Mouse (Mus musculus): ENCODE measurements around the gene Dennd1a. TPM values are rescaled to one million over a fixed set of nuclear protein-coding genes. Genes with fewer than 3 reads are reported as not detected.

The Dennd1a gene
- polyA plus RNA-seq, 1 experiment from 2014 or later = 8.6 TPM

DNA sequence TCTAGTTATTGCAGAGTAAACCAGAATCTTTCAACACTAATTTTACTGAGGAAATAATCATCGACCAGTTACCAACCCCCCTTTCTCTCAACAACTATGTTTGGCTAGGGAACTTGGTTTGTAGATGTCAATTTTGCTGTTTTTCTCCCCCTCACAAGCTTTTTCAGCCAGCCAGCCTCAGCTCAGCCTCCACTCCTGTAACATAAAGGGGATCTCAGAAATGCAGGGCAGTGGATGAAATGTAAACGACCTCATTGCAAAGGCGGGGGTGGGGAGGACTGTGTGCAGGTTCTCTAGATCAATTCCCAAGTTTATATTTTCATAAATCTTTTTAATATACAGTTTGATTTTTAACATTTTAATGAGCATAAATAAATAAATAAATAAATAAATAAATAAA is 147.7 kb downstream of the Dennd1a start:
- no peaks in the 10 kb centered on the region for H3K9me3 ChIP-seq (replicated peaks; ENCODE audit: control insufficient read depth, low read length)
- no peak overlapping the region for H3K9ac ChIP-seq (replicated peaks; ENCODE audit: low read length)
- H3K4me1 ChIP-seq (ENCODE audit: control insufficient read depth, insufficient read depth, low read length) = no peaks in the 10 kb centered on the region
- DNase-seq (ENCODE audit: low spot score) (no peak), ATAC-seq (replicated peaks; ENCODE audit: insufficient number of reproducible peaks, low FRiP score, low TSS enrichment, low read depth) (no peak)
- H3K4me2 ChIP-seq (ENCODE audit: low read depth, low read length) = no peak overlapping the region
- WGBS = 69% methylated on average over 3 of the region's 3 CpGs
- no peaks in the 10 kb centered on the region for H3K27me3 ChIP-seq (ENCODE audit: control insufficient read depth, insufficient read depth, low read length)
- no peak overlapping the region for H3K4me3 ChIP-seq (ENCODE audit: low read depth, low read length)
- H3K36me3 ChIP-seq (replicated peaks; ENCODE audit: control insufficient read depth, insufficient read depth, low read depth, low read length) = no peaks in the 10 kb centered on the region
- no peak overlapping the region for H3K27ac ChIP-seq (replicated peaks; ENCODE audit: low read depth, low read length)

DNA sequence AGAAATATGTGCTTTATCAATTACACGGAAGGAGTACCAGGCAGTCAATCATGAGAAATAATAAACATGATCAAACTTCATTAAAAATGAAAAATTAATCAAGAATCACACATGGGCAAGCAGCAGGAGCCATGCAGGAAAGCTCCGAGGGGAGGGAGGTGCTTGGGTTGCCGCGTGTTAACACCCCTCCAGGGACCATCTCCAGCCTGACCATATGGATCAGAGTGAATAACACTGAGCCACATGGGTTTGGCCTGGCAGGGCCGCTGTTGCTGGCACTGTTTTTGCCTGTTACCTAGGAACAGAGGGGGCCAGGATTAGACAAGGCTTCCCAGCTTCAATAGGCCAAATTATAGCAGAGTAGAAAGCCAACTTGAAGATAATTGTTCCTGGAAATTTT is 150.1 kb downstream of the Dennd1a start:
- ATAC-seq (replicated peaks; ENCODE audit: insufficient number of reproducible peaks, low FRiP score, low TSS enrichment, low read depth) (no peak), DNase-seq (ENCODE audit: low spot score) (peak; percentile 44)
- Histone ChIP-seq H3K4me2 (ENCODE audit: low read depth, low read length) (no peak overlapping the region), H3K4me3 (ENCODE audit: low read depth, low read length) (no peak overlapping the region), H3K9ac (replicated peaks; ENCODE audit: low read length) (no peak overlapping the region), H3K4me1 (ENCODE audit: control insufficient read depth, insufficient read depth, low read length) (no peaks in the 10 kb centered on the region), H3K36me3 (replicated peaks; ENCODE audit: control insufficient read depth, insufficient read depth, low read depth, low read length) (no peaks in the 10 kb centered on the region), H3K27me3 (ENCODE audit: control insufficient read depth, insufficient read depth, low read length) (no peaks in the 10 kb centered on the region), H3K27ac (replicated peaks; ENCODE audit: low read depth, low read length) (no peak overlapping the region), H3K9me3 (replicated peaks; ENCODE audit: control insufficient read depth, low read length) (no peaks in the 10 kb centered on the region)
- 42% methylated on average over 5 of the region's 5 CpGs for WGBS

GRCm38 (mm10) chr2:38135427-38135826 is 151.8 kb downstream of the Dennd1a start:
- H3K4me1 ChIP-seq (ENCODE audit: control insufficient read depth, insufficient read depth, low read length) = no peaks in the 10 kb centered on the region
- no peak overlapping the region for H3K4me2 ChIP-seq (ENCODE audit: low read depth, low read length)
- no peaks in the 10 kb centered on the region for H3K9me3 ChIP-seq (replicated peaks; ENCODE audit: control insufficient read depth, low read length)
- H3K27ac ChIP-seq (replicated peaks; ENCODE audit: low read depth, low read length) = no peak overlapping the region
- WGBS = 63% methylated on average over 3 of the region's 3 CpGs
- H3K27me3 ChIP-seq (ENCODE audit: control insufficient read depth, insufficient read depth, low read length) = no peaks in the 10 kb centered on the region
- no peaks in the 10 kb centered on the region for H3K36me3 ChIP-seq (replicated peaks; ENCODE audit: control insufficient read depth, insufficient read depth, low read depth, low read length)
- H3K9ac ChIP-seq (replicated peaks; ENCODE audit: low read length) = no peak overlapping the region
- ATAC-seq (replicated peaks; ENCODE audit: insufficient number of reproducible peaks, low FRiP score, low TSS enrichment, low read depth) (no peak), DNase-seq (ENCODE audit: low spot score) (peak; percentile 21)
- no peak overlapping the region for H3K4me3 ChIP-seq (ENCODE audit: low read depth, low read length)

DNA sequence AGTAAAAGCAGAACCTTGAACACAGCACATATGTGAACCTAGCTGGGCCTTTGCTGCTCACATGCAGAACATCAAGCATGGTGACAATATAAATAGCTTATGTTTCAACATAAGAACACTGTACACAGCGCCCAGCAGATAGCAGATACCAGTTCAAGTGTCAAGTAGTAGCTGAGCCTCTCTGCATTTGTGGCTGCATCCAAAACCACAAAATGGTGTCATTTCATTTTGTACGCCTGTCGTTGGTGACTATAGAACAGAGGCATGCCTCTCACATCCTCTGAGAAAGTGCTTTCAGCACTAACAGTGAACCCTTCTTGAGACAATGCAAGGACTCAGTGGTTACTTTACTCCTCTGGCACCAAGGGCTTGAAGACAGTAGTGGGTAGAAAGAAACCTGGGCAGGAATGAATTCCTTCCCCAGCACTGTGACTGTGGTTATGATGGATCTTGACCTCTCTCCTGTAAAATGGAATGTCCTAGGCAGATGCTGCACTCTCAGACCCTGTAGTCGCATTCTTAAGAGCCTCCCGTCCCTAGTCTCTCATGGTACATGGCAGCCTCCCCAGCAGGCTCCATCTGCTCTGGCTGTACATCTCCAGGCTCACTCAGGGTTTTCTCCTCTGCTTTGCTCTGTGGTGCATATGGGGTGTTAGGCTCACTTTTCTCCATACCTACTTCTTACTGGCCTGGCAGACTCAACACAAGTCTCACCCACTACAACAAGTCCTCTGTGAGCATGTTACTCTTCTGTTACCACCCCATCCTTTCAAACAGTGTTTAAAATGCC is 154.0 kb downstream of the Dennd1a start:
- WGBS = 88% methylated on average over 5 of the region's 5 CpGs
- Histone ChIP-seq H3K9ac (replicated peaks; ENCODE audit: low read length) (no peak overlapping the region), H3K36me3 (replicated peaks; ENCODE audit: control insufficient read depth, insufficient read depth, low read depth, low read length) (no peaks in the 10 kb centered on the region), H3K27ac (replicated peaks; ENCODE audit: low read depth, low read length) (no peak overlapping the region), H3K4me2 (ENCODE audit: low read depth, low read length) (no peak overlapping the region), H3K4me1 (ENCODE audit: control insufficient read depth, insufficient read depth, low read length) (no peaks in the 10 kb centered on the region), H3K4me3 (ENCODE audit: low read depth, low read length) (no peak overlapping the region), H3K27me3 (ENCODE audit: control insufficient read depth, insufficient read depth, low read length) (no peaks in the 10 kb centered on the region), H3K9me3 (replicated peaks; ENCODE audit: control insufficient read depth, low read length) (no peaks in the 10 kb centered on the region)
- DNase-seq (ENCODE audit: low spot score) (no peak), ATAC-seq (replicated peaks; ENCODE audit: insufficient number of reproducible peaks, low FRiP score, low TSS enrichment, low read depth) (no peak)

- WGBS = 73% methylated on average over 1 of the region's 1 CpGs
- H3K4me3 ChIP-seq (ENCODE audit: low read depth, low read length) = no peak overlapping the region
Measured at GRCm38 (mm10) chr2:38132233-38132822, 154.9 kb downstream of the Dennd1a start.

DNA sequence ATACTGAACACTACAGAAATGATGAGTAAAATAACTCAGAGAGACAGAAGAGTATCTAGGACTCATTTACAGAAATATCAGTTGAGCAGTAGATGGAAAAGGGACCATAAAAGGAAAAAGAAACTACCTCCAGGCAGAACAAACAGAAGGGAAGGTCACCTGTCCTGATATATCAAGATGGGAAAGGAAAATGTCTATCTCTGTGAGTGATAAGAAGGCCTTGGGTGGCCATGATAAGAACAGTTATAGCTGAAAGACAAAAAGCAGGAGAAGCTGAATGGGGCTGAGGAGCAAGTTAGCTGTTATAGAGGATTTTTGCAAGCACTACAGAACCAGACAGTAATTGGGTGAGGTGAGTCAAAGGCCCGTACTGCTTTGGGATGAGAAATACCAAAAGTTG is 155.7 kb downstream of the Dennd1a start:
- no peak overlapping the region for H3K27ac ChIP-seq (replicated peaks; ENCODE audit: low read depth, low read length)
- no peaks in the 10 kb centered on the region for H3K4me1 ChIP-seq (ENCODE audit: control insufficient read depth, insufficient read depth, low read length)
- H3K9me3 ChIP-seq (replicated peaks; ENCODE audit: control insufficient read depth, low read length) = no peaks in the 10 kb centered on the region
- ATAC-seq (replicated peaks; ENCODE audit: insufficient number of reproducible peaks, low FRiP score, low TSS enrichment, low read depth) = no peak
- DNase-seq (ENCODE audit: low spot score) = no peak
- WGBS = 92% methylated on average over 1 of the region's 1 CpGs
- H3K27me3 ChIP-seq (ENCODE audit: control insufficient read depth, insufficient read depth, low read length) = no peaks in the 10 kb centered on the region
- H3K9ac ChIP-seq (replicated peaks; ENCODE audit: low read length) = no peak overlapping the region
- H3K4me3 ChIP-seq (ENCODE audit: low read depth, low read length) = no peak overlapping the region
- no peaks in the 10 kb centered on the region for H3K36me3 ChIP-seq (replicated peaks; ENCODE audit: control insufficient read depth, insufficient read depth, low read depth, low read length)
- H3K4me2 ChIP-seq (ENCODE audit: low read depth, low read length) = no peak overlapping the region

More at GRCm38 (mm10) chr2:38132233-38132822, 154.9 kb downstream of the Dennd1a start:
- Histone ChIP-seq H3K9ac (replicated peaks; ENCODE audit: low read length) (no peak overlapping the region), H3K36me3 (replicated peaks; ENCODE audit: control insufficient read depth, insufficient read depth, low read depth, low read length) (no peaks in the 10 kb centered on the region), H3K9me3 (replicated peaks; ENCODE audit: control insufficient read depth, low read length) (no peaks in the 10 kb centered on the region), H3K27ac (replicated peaks; ENCODE audit: low read depth, low read length) (no peak overlapping the region), H3K4me2 (ENCODE audit: low read depth, low read length) (no peak overlapping the region), H3K4me1 (ENCODE audit: control insufficient read depth, insufficient read depth, low read length) (no peaks in the 10 kb centered on the region), H3K27me3 (ENCODE audit: control insufficient read depth, insufficient read depth, low read length) (no peaks in the 10 kb centered on the region)
- no peak for ATAC-seq (replicated peaks; ENCODE audit: insufficient number of reproducible peaks, low FRiP score, low TSS enrichment, low read depth)
- DNase-seq (ENCODE audit: low spot score) = no peak

DNA sequence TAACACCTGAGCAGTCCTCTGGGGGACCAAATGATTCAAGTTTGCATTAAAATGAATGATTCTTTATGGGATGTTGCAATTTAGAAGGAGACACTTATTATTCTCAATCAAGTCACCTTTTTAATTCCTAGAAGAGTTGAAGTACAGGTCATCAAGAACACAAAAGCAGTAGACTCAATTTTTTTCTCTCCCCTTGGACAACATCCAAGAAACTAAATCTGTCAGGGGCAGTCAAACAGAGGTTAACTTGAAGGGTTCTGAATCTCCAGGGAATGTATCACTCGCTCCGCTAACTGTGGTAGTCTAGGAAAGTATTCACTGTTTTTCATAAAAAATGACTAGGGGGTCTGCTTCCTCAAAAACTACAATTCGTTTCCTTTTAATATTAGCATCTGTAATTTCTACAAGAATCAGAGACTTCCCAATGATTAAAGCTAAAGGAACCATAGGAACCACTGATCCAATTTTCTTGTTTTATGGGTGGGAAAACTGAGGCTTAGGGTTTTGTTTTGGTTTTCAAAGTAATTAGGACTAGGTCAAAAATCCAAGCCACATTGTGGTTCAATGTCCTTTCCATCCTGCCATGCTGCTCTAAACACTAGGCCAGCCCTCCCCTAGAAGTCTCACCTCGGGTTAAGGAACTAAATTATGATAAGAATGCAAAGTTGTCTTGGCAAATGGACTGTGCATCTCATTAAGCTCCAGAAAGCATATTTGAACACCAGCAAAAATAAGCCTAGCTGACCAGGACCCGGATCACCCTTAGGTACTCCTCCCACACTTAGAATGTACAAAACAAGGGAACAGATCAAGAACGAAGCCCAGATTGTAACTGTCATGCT is 157.0 kb downstream of the Dennd1a start:
- H3K4me3 ChIP-seq (ENCODE audit: low read depth, low read length) = no peak overlapping the region
- no peak overlapping the region for H3K9ac ChIP-seq (replicated peaks; ENCODE audit: low read length)
- no peaks in the 10 kb centered on the region for H3K4me1 ChIP-seq (ENCODE audit: control insufficient read depth, insufficient read depth, low read length)
- no peaks in the 10 kb centered on the region for H3K36me3 ChIP-seq (replicated peaks; ENCODE audit: control insufficient read depth, insufficient read depth, low read depth, low read length)
- ATAC-seq (replicated peaks; ENCODE audit: insufficient number of reproducible peaks, low FRiP score, low TSS enrichment, low read depth) (no peak), DNase-seq (ENCODE audit: low spot score) (no peak)
- H3K4me2 ChIP-seq (ENCODE audit: low read depth, low read length) = no peak overlapping the region
- no peak overlapping the region for H3K27ac ChIP-seq (replicated peaks; ENCODE audit: low read depth, low read length)
- no peaks in the 10 kb centered on the region for H3K9me3 ChIP-seq (replicated peaks; ENCODE audit: control insufficient read depth, low read length)
- WGBS = 75% methylated on average over 6 of the region's 6 CpGs
- no peaks in the 10 kb centered on the region for H3K27me3 ChIP-seq (ENCODE audit: control insufficient read depth, insufficient read depth, low read length)

DNA sequence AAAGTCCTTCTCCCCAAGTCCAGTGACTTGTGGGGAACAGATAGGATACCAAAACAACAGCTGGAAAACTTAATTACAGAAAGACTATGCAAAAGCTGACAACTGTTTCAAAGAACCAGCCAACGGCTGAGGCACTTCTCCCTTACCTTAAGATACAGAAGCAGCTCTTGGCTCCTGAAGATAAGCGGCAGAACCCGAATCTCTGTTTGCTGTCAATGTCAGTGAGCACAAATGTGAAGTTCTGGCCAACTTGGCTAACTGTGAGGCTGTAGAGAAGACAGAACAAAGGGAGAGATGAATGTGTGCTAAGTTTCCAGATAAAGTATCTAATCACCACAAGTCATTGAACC is 160.8 kb downstream of the Dennd1a start:
- Histone ChIP-seq H3K4me1 (ENCODE audit: control insufficient read depth, insufficient read depth, low read length) (no peaks in the 10 kb centered on the region), H3K4me3 (ENCODE audit: low read depth, low read length) (no peak overlapping the region), H3K27me3 (ENCODE audit: control insufficient read depth, insufficient read depth, low read length) (no peaks in the 10 kb centered on the region), H3K9me3 (replicated peaks; ENCODE audit: control insufficient read depth, low read length) (no peaks in the 10 kb centered on the region), H3K4me2 (ENCODE audit: low read depth, low read length) (no peak overlapping the region), H3K36me3 (replicated peaks; ENCODE audit: control insufficient read depth, insufficient read depth, low read depth, low read length) (no peaks in the 10 kb centered on the region), H3K27ac (replicated peaks; ENCODE audit: low read depth, low read length) (no peak overlapping the region), H3K9ac (replicated peaks; ENCODE audit: low read length) (no peak overlapping the region)
- no peak for DNase-seq (ENCODE audit: low spot score)
- 60% methylated on average over 3 of the region's 3 CpGs for WGBS
- no peak for ATAC-seq (replicated peaks; ENCODE audit: insufficient number of reproducible peaks, low FRiP score, low TSS enrichment, low read depth)

Data from embryonic facial prominence, embryonic 11.5 days (tissue).